Mouse (Mus musculus): ENCODE results near the gene Tymp. TPM values are rescaled to one million over a fixed set of nuclear protein-coding genes. Genes with fewer than 3 reads are reported as not detected.

Tymp gene
- polyA plus RNA-seq, 1 experiment from 2014 or later = 1.6 TPM

DNA sequence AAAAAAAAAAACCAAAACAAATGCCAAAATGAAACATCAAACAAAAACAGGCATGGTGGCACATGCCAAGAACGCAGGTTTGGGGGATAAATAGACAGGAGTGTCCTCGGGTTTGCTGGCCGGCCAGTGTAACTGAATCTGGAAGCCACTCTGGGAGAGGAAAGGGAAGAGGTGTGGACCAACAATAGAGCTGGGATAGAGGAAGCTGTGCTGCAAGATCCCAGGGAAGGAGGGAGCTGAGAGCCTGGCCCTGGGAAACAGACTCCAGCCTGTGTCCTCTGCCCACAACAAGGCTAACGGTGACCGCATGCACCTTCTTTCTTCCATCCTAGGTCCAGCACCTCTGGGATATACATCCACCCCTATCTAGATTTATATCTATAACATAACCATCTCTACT, 26.4 kb downstream of the Tymp start:
- H3K27ac ChIP-seq = no peak overlapping the region
- H3K36me3 ChIP-seq = peaks cover 39% of the 10 kb centered on the region
- H3K4me2 ChIP-seq (replicated peaks) = no peak overlapping the region
- no peaks in the 10 kb centered on the region for H3K27me3 ChIP-seq (replicated peaks)
- WGBS = 85% methylated on average over 5 of the region's 5 CpGs
- no peaks in the 10 kb centered on the region for H3K9me3 ChIP-seq
- H3K4me3 ChIP-seq = no peak overlapping the region
- no peak overlapping the region for H3K9ac ChIP-seq
- peaks cover 12% of the 10 kb centered on the region for H3K4me1 ChIP-seq
- ATAC-seq (ENCODE audit: low FRiP score, low read depth) = no peak

DNA sequence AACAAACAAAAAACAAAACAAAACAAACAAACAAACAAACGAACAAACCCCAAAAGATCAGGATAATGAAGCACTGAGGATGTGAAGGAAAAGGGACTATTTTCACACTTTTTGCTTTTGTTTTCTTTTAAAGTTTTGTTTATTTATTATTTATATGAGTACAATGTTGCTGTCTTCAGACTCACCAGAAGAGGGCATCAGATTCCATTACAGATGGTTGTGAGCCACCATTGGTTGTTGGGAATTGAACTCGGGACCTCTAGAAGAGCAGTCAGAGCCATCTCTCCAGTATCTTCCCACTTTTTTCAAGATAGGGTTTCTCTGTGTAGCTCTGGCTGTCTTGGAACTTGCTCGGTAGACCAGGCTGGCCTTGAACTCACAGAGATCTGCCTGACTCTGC, 33.5 kb downstream of the Tymp start:
- H3K4me2 ChIP-seq (replicated peaks) = no peak overlapping the region
- no peak overlapping the region for H3K27ac ChIP-seq
- H3K27me3 ChIP-seq (replicated peaks) = no peaks in the 10 kb centered on the region
- H3K9ac ChIP-seq = no peak overlapping the region
- no peaks in the 10 kb centered on the region for H3K4me1 ChIP-seq
- no peaks in the 10 kb centered on the region for H3K9me3 ChIP-seq
- no peak overlapping the region for H3K4me3 ChIP-seq
- H3K36me3 ChIP-seq = no peaks in the 10 kb centered on the region
- no peak for ATAC-seq (ENCODE audit: low FRiP score, low read depth)
- WGBS = 84% methylated on average over 3 of the region's 3 CpGs

DNA sequence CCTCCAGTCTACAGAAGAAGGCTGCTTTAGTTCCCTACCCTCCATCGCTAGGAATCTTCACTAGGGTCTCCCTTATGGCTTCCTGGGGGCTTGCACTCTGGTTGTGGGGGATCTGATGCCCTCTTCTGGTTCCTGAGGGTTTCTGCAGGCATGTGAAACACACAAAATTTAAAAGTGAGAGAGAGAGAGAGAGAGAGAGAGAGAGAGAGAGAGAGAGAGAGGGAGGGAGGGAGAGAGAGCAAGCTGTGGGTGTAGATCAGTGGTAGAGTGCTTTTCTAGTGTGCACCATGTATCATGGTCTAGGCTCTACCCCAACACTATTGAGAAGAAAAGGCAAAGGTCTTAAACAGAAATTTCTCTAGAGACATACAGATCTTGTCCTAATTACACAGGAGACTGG, 35.2 kb downstream of the Tymp start:
- WGBS = 48% methylated on average over 1 of the region's 1 CpGs
- H3K9ac ChIP-seq = no peak overlapping the region

DNA sequence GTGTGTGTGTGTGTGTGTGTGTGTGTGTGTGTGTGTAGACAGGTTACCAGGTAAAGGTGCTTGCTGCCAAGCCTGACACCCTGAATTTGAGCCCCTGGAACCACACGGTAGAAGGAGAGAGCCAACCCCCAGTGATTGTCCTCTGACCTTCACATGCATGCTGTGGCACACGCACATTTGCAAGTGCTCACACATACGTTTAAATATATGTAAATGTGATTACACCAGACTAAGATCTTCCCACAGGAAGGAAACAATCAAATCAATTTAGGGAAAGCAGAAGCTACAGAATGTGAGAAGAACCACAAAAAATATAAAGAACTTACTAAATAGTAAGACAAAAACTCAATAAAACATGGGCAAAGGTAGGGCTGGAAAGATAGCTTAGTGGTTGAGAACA, 36.7 kb downstream of the Tymp start:
- 85% methylated on average over 3 of the region's 3 CpGs for WGBS
- Histone ChIP-seq H3K27me3 (replicated peaks) (no peaks in the 10 kb centered on the region), H3K4me1 (no peaks in the 10 kb centered on the region), H3K36me3 (no peaks in the 10 kb centered on the region), H3K27ac (no peak overlapping the region), H3K4me3 (no peak overlapping the region), H3K9me3 (no peaks in the 10 kb centered on the region), H3K4me2 (replicated peaks) (no peak overlapping the region), H3K9ac (no peak overlapping the region)
- ATAC-seq (ENCODE audit: low FRiP score, low read depth) = no peak

More for the DNA sequence above, 35.2 kb downstream of the Tymp start:
- no peak overlapping the region for H3K4me2 ChIP-seq (replicated peaks)
- H3K27ac ChIP-seq = no peak overlapping the region
- ATAC-seq (ENCODE audit: low FRiP score, low read depth) = no peak
- H3K27me3 ChIP-seq (replicated peaks) = no peaks in the 10 kb centered on the region
- no peaks in the 10 kb centered on the region for H3K9me3 ChIP-seq
- H3K4me1 ChIP-seq = no peaks in the 10 kb centered on the region
- H3K36me3 ChIP-seq = no peaks in the 10 kb centered on the region
- H3K4me3 ChIP-seq = no peak overlapping the region

DNA sequence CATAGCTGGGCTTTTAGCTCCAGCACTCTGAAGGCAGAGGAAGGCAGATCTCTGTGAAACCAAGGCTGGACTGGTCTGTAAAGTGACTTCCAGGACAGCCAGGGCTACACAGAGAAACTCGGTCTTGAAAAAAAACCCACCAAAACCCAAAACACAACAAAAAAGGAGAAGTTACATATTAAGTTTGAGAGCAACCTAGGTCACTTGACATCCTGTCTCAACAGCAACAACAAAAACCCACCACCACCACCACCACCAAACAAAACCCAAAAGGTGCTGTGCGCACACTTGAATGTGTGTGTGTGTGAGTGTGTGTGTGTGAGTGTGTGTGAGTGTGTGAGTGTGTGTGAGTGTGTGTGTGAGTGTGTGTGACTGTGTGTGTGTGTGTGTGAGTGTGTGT, 37.1 kb downstream of the Tymp start:
- no peaks in the 10 kb centered on the region for H3K9me3 ChIP-seq
- 84% methylated on average over 2 of the region's 2 CpGs for WGBS
- H3K27me3 ChIP-seq (replicated peaks) = no peaks in the 10 kb centered on the region
- no peak overlapping the region for H3K27ac ChIP-seq
- H3K4me2 ChIP-seq (replicated peaks) = no peak overlapping the region
- H3K36me3 ChIP-seq = no peaks in the 10 kb centered on the region
- no peaks in the 10 kb centered on the region for H3K4me1 ChIP-seq
- no peak overlapping the region for H3K9ac ChIP-seq
- ATAC-seq (ENCODE audit: low FRiP score, low read depth) = no peak
- H3K4me3 ChIP-seq = no peak overlapping the region

DNA sequence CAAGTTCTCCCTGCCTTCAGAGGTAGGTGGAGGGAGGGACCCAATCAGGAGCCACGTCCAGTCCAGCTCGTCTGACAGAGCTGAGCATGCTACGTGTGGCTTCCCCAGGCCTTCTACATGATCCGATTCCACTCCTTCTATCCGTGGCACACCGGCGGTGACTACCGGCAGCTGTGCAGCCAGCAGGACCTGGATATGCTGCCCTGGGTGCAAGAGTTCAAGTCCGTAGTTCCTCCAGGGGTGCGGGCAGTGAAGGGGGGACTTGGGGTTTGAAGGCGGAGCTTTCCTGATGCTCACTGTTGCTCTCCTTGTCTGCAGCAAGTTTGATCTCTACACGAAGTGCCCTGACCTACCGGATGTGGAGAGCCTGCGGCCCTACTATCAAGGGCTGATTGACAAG, 40.4 kb downstream of the Tymp start:
- 89% methylated on average over 14 of the region's 14 CpGs for WGBS
- no peaks in the 10 kb centered on the region for H3K9me3 ChIP-seq
- H3K9ac ChIP-seq = no peak overlapping the region
- H3K4me3 ChIP-seq = no peak overlapping the region
- H3K27ac ChIP-seq = no peak overlapping the region
- no peaks in the 10 kb centered on the region for H3K4me1 ChIP-seq
- H3K27me3 ChIP-seq (replicated peaks) = no peaks in the 10 kb centered on the region
- H3K36me3 ChIP-seq = no peaks in the 10 kb centered on the region
- no peak for ATAC-seq (ENCODE audit: low FRiP score, low read depth)
- no peak overlapping the region for H3K4me2 ChIP-seq (replicated peaks)

DNA sequence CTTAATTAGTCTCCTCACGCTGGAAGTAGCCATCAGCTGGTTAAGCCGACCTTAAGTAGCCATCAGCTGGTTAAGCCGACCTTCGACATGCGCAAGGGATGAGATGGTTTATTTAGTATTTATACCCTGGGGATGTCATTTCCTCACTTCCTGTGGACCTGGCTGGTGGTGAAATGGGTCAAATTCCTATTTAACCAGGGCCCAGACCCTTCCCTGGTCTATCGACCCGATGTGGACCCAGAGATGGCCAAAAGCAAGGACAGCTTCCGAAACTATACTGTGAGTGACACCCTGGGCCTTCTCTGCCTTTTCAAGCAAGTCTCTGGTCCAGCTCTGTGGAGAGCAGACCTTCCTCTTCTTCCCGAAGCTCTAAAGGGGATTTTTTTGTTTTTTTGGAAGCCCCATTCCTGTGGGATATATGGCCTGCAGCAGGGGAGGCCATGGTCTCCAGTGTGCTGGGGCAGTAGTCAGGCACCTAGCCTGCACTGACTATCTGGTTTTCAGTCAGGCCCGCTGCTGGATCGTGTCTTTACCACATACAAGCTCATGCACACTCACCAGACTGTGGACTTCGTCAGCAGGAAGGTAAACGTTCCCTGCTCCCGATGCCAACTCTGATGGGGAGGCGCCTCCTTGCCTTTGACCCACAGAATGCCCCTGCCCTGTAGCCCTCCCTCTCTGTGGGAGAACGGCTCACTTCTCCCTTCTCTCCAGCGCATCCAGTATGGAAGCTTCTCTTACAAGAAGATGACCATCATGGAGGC, 41.9 kb downstream of the Tymp start:
- no peak overlapping the region for H3K4me2 ChIP-seq (replicated peaks)
- ATAC-seq (ENCODE audit: low FRiP score, low read depth) = no peak
- WGBS = 87% methylated on average over 17 of the region's 17 CpGs
- H3K4me3 ChIP-seq = no peak overlapping the region
- H3K9me3 ChIP-seq = no peaks in the 10 kb centered on the region
- no peak overlapping the region for H3K9ac ChIP-seq
- no peaks in the 10 kb centered on the region for H3K27me3 ChIP-seq (replicated peaks)
- H3K4me1 ChIP-seq = no peaks in the 10 kb centered on the region
- no peak overlapping the region for H3K27ac ChIP-seq
- H3K36me3 ChIP-seq = no peaks in the 10 kb centered on the region

DNA sequence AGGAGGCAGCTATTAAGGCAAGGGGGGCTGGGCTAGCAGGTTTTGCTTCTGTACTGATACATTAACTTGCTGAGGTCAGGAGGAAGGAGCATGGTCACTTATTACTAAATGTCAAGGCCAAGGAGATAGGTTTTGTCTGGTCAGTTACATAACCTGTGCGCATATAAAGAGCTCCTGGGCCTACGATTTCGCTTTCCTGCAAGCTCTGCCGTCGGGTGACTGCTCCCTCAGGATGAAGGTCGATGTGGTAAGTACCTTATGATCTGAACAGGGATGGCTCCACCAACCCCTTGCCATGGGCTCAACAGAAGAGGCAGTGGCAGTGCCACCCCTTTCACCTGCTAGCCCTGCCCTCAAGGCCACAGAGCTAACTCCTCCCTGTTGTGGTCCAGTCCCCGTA, 42.6 kb downstream of the Tymp start, which contains the start of gene Miox:
Gene Miox (plus strand): TSS at position 128 of the 400 bp plus-strand sequence.
- Histone ChIP-seq H3K27me3 (replicated peaks) (no peaks in the 10 kb centered on the region), H3K9me3 (no peaks in the 10 kb centered on the region), H3K27ac (no peak within 1 kb of the TSS), H3K4me1 (no peaks in the 10 kb centered on the region), H3K9ac (no peak within 1 kb of the TSS), H3K4me3 (no peak within 1 kb of the TSS), H3K36me3 (no peaks in the 10 kb centered on the region), H3K4me2 (replicated peaks) (no peak within 1 kb of the TSS)
- ATAC-seq (ENCODE audit: low FRiP score, low read depth) = no peak
- 91% methylated on average over 7 of the region's 7 CpGs for WGBS

DNA sequence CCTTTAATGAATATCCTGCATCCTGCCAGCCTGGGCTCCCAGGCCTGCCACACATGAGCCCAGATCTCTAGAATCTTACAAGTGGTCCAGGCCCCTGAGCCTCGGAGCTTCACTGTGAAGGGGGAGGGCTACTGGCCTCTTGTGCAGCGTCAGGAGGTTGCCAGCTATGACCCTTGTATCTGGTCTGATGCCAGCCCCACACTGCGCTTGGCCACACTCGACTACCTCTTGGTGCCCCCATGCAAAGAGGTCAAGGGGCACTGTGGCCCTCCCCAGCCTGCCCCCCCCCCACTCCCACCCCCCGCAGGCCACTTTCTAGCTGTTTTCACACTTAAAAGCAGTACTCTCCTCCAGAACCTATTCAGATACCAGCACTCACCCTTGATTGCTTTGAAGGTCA, 50.4 kb downstream of the Tymp start:
- Histone ChIP-seq H3K4me1 (peaks cover 4% of the 10 kb centered on the region; the same call in 1 of the 2 replicates), H3K27ac (no peak overlapping the region), H3K4me2 (replicated peaks) (no peak overlapping the region), H3K36me3 (no peaks in the 10 kb centered on the region), H3K9me3 (no peaks in the 10 kb centered on the region), H3K27me3 (replicated peaks) (peaks cover 15% of the 10 kb centered on the region), H3K9ac (no peak overlapping the region), H3K4me3 (no peak overlapping the region)
- ATAC-seq (ENCODE audit: low FRiP score, low read depth) = no peak
- 74% methylated on average over 5 of the region's 5 CpGs for WGBS

DNA sequence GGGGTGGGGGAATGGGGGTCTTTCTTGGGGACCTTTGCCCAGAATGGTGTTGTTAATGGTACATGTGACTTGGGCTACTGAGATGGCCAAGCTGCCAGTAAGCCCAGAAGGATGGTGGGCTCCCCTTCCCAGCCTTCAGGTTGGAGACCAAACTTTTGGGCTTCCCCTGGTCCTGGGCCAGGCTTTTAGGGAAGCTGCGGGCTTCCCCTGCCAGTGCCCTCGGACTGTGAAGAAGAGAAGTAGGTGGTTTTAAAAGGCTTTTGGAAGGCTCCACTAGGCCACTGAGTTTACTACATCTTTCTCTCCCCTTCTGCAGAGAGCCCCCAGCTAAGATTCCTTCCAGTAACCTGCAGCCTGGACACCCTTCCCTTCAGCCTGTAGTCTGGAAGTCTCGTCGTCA, 53.2 kb downstream of the Tymp start:
- H3K9ac ChIP-seq = no peak overlapping the region
- peaks cover 4% of the 10 kb centered on the region; the same call in 1 of the 2 replicates for H3K4me1 ChIP-seq
- H3K4me3 ChIP-seq = no peak overlapping the region
- H3K27me3 ChIP-seq (replicated peaks) = peaks cover 15% of the 10 kb centered on the region
- H3K4me2 ChIP-seq (replicated peaks) = no peak overlapping the region
- ATAC-seq (ENCODE audit: low FRiP score, low read depth) = no peak
- H3K36me3 ChIP-seq = no peaks in the 10 kb centered on the region
- no peak overlapping the region for H3K27ac ChIP-seq
- WGBS = 91% methylated on average over 4 of the region's 4 CpGs
- no peaks in the 10 kb centered on the region for H3K9me3 ChIP-seq

DNA sequence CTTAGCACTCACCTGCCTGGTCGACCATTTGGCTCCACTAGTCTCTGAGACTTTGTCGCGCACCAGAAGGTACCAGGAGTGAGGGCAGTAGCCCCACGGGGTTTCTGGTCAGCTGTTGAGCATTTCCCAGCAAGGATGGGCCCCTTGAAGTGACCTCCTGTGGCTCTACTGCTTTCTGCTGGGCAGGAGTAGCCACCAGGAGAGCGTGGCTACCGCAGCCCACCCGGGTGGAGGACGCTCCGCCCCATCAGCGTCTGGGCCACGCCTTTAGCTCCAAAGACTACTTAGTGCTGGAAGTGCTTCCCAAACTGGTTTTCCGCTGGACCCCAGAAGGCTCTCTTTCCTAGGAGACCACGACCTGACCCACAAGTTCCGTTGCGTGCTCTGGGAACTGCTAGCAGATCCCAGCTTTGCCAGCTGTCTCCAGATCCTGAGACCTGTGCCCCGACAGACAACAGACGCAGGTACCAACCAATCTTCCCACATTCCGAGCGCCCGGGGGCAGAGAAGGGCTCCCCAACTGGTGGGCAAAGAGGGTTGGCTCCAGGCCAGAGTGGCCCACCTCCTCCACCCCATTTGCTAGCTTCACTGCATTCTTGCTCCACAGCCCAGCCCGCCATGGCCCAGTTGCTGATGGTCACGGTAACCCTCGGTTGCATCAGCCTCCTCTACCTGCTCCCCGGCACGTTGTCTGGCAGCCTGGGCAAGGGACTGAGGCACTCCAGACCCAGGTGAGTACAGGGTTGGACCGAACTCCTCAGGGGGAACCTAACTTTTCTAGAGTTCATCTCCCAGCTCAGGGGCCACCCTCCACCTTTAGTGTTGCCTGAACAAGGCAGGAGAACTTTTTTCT, 53.9 kb downstream of the Tymp start, which contains the start of gene Adm2:
Gene Adm2 (plus strand): TSS at position 51 of the 853 bp plus-strand sequence.
- Histone ChIP-seq H3K4me3 (no peak within 1 kb of the TSS; the same call in 1 of the 2 replicates), H3K4me1 (peaks cover 4% of the 10 kb centered on the region; the same call in 1 of the 2 replicates), H3K9ac (no peak within 1 kb of the TSS), H3K27me3 (replicated peaks) (peaks cover 15% of the 10 kb centered on the region), H3K36me3 (no peaks in the 10 kb centered on the region), H3K27ac (no peak within 1 kb of the TSS), H3K9me3 (no peaks in the 10 kb centered on the region), H3K4me2 (replicated peaks) (peak within 1 kb of the TSS; percentile 42)
- ATAC-seq (ENCODE audit: low FRiP score, low read depth) = no peak
- 8% methylated on average over 26 of the region's 26 CpGs for WGBS
